Mouse (Mus musculus) cerebellum, adult 11 months (tissue): ENCODE results near the gene Ankfy1.
"Not testable (repeated sequence)": the region's sequence is repeated elsewhere in the genome, so short reads cannot be mapped to it uniquely, and the experiment has no call there.

ENCODE experiments used
- DNase-seq: peaks from one replicate; pipeline ENCODE4 v3.0.0; 2022

The Ankfy1 gene

GRCm38 (mm10) chr11:72723871-72724270, 34.1 kb downstream of the Ankfy1 start:
- no peak for DNase-seq

GRCm38 (mm10) chr11:72726023-72726422, 36.2 kb downstream of the Ankfy1 start:
- no peak for DNase-seq

GRCm38 (mm10) chr11:72733736-72734135, 43.9 kb downstream of the Ankfy1 start:
- DNase-seq = no peak

- DNase-seq = no peak
Measured at GRCm38 (mm10) chr11:72734840-72735518, 45.2 kb downstream of the Ankfy1 start.

- DNase-seq = no peak
Measured at GRCm38 (mm10) chr11:72735519-72735860, 45.7 kb downstream of the Ankfy1 start.

GRCm38 (mm10) chr11:72736320-72736719, 46.5 kb downstream of the Ankfy1 start:
- DNase-seq = no peak

- peak; percentile 5 for DNase-seq
Measured at GRCm38 (mm10) chr11:72737517-72737916, 47.7 kb downstream of the Ankfy1 start.

GRCm38 (mm10) chr11:72739048-72739447, 49.2 kb downstream of the Ankfy1 start:
- no peak for DNase-seq

- no peak for DNase-seq
Measured at GRCm38 (mm10) chr11:72751956-72752355, 62.1 kb downstream of the Ankfy1 start.

GRCm38 (mm10) chr11:72758316-72758715, 68.5 kb downstream of the Ankfy1 start:
- no peak for DNase-seq

- DNase-seq = no peak
Measured at GRCm38 (mm10) chr11:72759581-72759980, 69.8 kb downstream of the Ankfy1 start.

GRCm38 (mm10) chr11:72760781-72761180, 71.0 kb downstream of the Ankfy1 start:
- no peak for DNase-seq

GRCm38 (mm10) chr11:72764270-72764669, 74.5 kb downstream of the Ankfy1 start:
- DNase-seq = no peak

GRCm38 (mm10) chr11:72767716-72768115, 77.9 kb downstream of the Ankfy1 start:
- no peak for DNase-seq

- DNase-seq = no peak
Measured at GRCm38 (mm10) chr11:72769061-72769460, 79.3 kb downstream of the Ankfy1 start.

- DNase-seq = no peak
Measured at GRCm38 (mm10) chr11:72770324-72770723, 80.5 kb downstream of the Ankfy1 start.

GRCm38 (mm10) chr11:72770816-72771215, 81.0 kb downstream of the Ankfy1 start:
- DNase-seq = no peak

- DNase-seq = no peak
Measured at GRCm38 (mm10) chr11:72771461-72771860, 81.7 kb downstream of the Ankfy1 start.

GRCm38 (mm10) chr11:72772611-72773010, 82.8 kb downstream of the Ankfy1 start:
- not testable (repeated sequence) for DNase-seq

GRCm38 (mm10) chr11:72778957-72779356, 89.2 kb downstream of the Ankfy1 start:
- DNase-seq = no peak

GRCm38 (mm10) chr11:72782103-72782502, 92.3 kb downstream of the Ankfy1 start:
- DNase-seq = no peak

GRCm38 (mm10) chr11:72782503-72782902, 92.7 kb downstream of the Ankfy1 start:
- no peak for DNase-seq

- no peak for DNase-seq
Measured at GRCm38 (mm10) chr11:72792033-72792432, 102.2 kb downstream of the Ankfy1 start.

- no peak for DNase-seq
Measured at GRCm38 (mm10) chr11:72795149-72795454, 105.3 kb downstream of the Ankfy1 start.
